In genomic region chr15:12306188-12307071, GRCm38 (mm10) we compare ENCODE assay signal across 11 mouse cellular contexts. TPM values are rescaled to one million over a fixed set of nuclear protein-coding genes. Genes with fewer than 3 reads are reported as not detected.
DNase-seq lines count a peak whose midpoint lies in the region; ATAC-seq lines count a peak whose summit lies in the region.
"Had no signal": no experiment of that assay in that cellular context is flagged by ENCODE, and none has a peak within 500 bp of the region (broad histone marks: within the 10 kb centered on the region; RNA-seq: fewer than 3 reads in every experiment).

No protein-coding gene starts in this region.

- WGBS in liver, embryonic 12.5 days (ENCODE audit: insufficient replicate concordance), result 24% methylated on average over 8 of the region's 8 CpGs

- peak; percentile 32 for DNase-seq in gastrocnemius, adult 18-20 months (ENCODE audit: low spot score)
- DNase-seq in gastrocnemius, postnatal 10 days, result no peak
- peak; percentile 41 to 48 for DNase-seq in urinary bladder, postnatal 36 days (ENCODE audit: low spot score in 2 of 2)
- no peak for DNase-seq in urinary bladder, postnatal 4 days (ENCODE audit: low spot score in 2 of 2)
- no peak for DNase-seq in cerebellum, adult 8-10 months
- no peak for DNase-seq in cerebellum, postnatal 14 days
- no peak for DNase-seq in ovary, postnatal 14 days (ENCODE audit: low spot score)

- peaks cover 56% of the 10 kb centered on the region for H3K4me1 ChIP-seq in liver, embryonic 12.5 days

- H3K36me3 ChIP-seq in liver, embryonic 12.5 days, result no peaks in the 10 kb centered on the region

- no peaks in the 10 kb centered on the region for H3K27me3 ChIP-seq in liver, embryonic 12.5 days (replicated peaks)

- no peaks in the 10 kb centered on the region for H3K9me3 ChIP-seq in liver, embryonic 12.5 days (replicated peaks)

- ATAC-seq in liver, embryonic 12.5 days, result peak; percentile 86

- H3K9ac ChIP-seq in liver, embryonic 12.5 days, result peak overlapping the region; percentile 55

- H3K4me2 ChIP-seq in liver, embryonic 12.5 days, result peak overlapping the region; percentile 59

- peak overlapping the region; percentile 85 for H3K27ac ChIP-seq in liver, embryonic 12.5 days
- H3K27ac ChIP-seq: kidney, postnatal 0 days had no signal

- no peak overlapping the region for H3K4me3 ChIP-seq in liver, embryonic 12.5 days

RNA-seq across cellular contexts. Expression of gene Golph3, which starts 14.8 kb away (rescaled TPM):
- total RNA-seq in gastrocnemius, adult 18-20 months (2021), result 10 to 100 TPM; 70.2 to 77.9 TPM
- total RNA-seq in gastrocnemius, postnatal 10 days (2021), result 10 to 100 TPM; 61.3 to 66.0 TPM
- polyA plus RNA-seq in liver, embryonic 12.5 days (2016; fragmentation: Nextera tagmentation; extraction: Ambion mirVana), result 79.8 and 82.7 TPM in 2 replicates

RNA-seq across cellular contexts. Expression of gene 1810049J17Rik, which starts 15.3 kb away (rescaled TPM):
- under 1 TPM; 0.76 to 0.78 TPM for total RNA-seq in gastrocnemius, adult 18-20 months (2021)
- not detected for total RNA-seq in gastrocnemius, postnatal 10 days (2021)
- polyA plus RNA-seq in liver, embryonic 12.5 days (2016; fragmentation: Nextera tagmentation; extraction: Ambion mirVana), result 1.2 and 1.9 TPM in 2 replicates
- total RNA-seq: liver, adult 2 months had no signal
- polyA plus RNA-seq: liver, adult 2 months; spleen, adult 2 months had no signal

Comparison
In these comparisons a context has a peak if more than half of its experiments do, and no peak if none do; other contexts are left out.
1. DNase-seq: peak in gastrocnemius, adult 18-20 months (single experiment) and urinary bladder, postnatal 36 days (2 of 2); none in gastrocnemius, postnatal 10 days (single experiment), urinary bladder, postnatal 4 days (0 of 2), cerebellum, adult 8-10 months (single experiment), cerebellum, postnatal 14 days (0 of 2) and ovary, postnatal 14 days (single experiment).